Mouse (Mus musculus) embryonic facial prominence, embryonic 11.5 days (tissue): ENCODE results near the gene Gpr107. TPM values are rescaled to one million over a fixed set of nuclear protein-coding genes. Genes with fewer than 3 reads are reported as not detected.

Experiments
- ATAC-seq: fragments of 200-750 bp; cut with Nextera tagmentation; replicated peaks from 2 replicates; pipeline ENCODE4 v1.8.0; 2017; ENCODE audit warnings: low read depth; ENCODE audit not compliant: insufficient number of reproducible peaks, low FRiP score, low TSS enrichment
- DNase-seq: peaks from one replicate; pipeline ENCODE4 v3.0.0-alpha.2; 2015; ENCODE audit warnings: low spot score
- H3K27ac ChIP-seq: fragments of 300-500 bp; sonication (generic); replicated peaks from 2 replicates; pipeline ENCODE4 v1.5.1; 2014; ENCODE audit warnings: mild to moderate bottlenecking, low read depth, low read length, control low read depth
- H3K27me3 ChIP-seq: fragments of 300-500 bp; sonication (generic); 2 replicates; pipeline ENCODE4 v1.6.1; 2014; ENCODE audit warnings: mild to moderate bottlenecking, low read length, moderate library complexity, mixed read lengths; ENCODE audit not compliant: control insufficient read depth, insufficient read depth
- H3K36me3 ChIP-seq: fragments of 300-500 bp; sonication (generic); replicated peaks from 2 replicates; pipeline ENCODE4 v1.6.1; 2014; ENCODE audit warnings: low read depth, mild to moderate bottlenecking, low read length, moderate library complexity, mixed read lengths; ENCODE audit not compliant: control insufficient read depth, insufficient read depth
- H3K4me1 ChIP-seq: fragments of 300-500 bp; sonication (generic); 2 replicates; pipeline ENCODE4 v1.6.1; 2014; ENCODE audit warnings: low read length, mixed read lengths; ENCODE audit not compliant: control insufficient read depth, insufficient read depth
- H3K4me2 ChIP-seq: fragments of 300-500 bp; sonication (generic); 2 replicates; pipeline ENCODE4 v1.6.1; 2014; ENCODE audit warnings: low read depth, mild to moderate bottlenecking, control low read depth, low read length, moderate library complexity
- H3K4me3 ChIP-seq: fragments of 300-500 bp; sonication (generic); 2 replicates; pipeline ENCODE4 v1.5.1; 2014; ENCODE audit warnings: low read depth, low read length, control low read depth
- H3K9ac ChIP-seq: fragments of 300-500 bp; sonication (generic); replicated peaks from 2 replicates; pipeline ENCODE4 v1.6.1; 2014; ENCODE audit warnings: mild to moderate bottlenecking, control low read depth, low read length
- H3K9me3 ChIP-seq: fragments of 300-500 bp; sonication (generic); replicated peaks from 2 replicates; pipeline ENCODE4 v1.6.1; 2016; ENCODE audit warnings: mild to moderate bottlenecking, low read length, inconsistent platforms, mixed read lengths; ENCODE audit not compliant: control insufficient read depth
- WGBS: fragments of 180-500 bp; shearing (Covaris S2); extraction: QIAGEN DNeasy Blood & Tissue Kit; methylation state at CpG from one replicate; pipeline ENCODE4 v1.1.7; 2014; 5-methylcytosine and 5-hydroxymethylcytosine counted together
- polyA plus RNA-seq: library from polyadenylated mRNA; unstranded; fragments of >200 nt; fragmentation: Nextera tagmentation; extraction: Ambion mirVana; gene quantifications from 2 replicates; pipeline ENCODE4 v1.2.1, GENCODE M21; 2014

Gpr107 gene
- polyA plus RNA-seq, 1 experiment from 2014 or later, result 23.1 TPM

- DNase-seq (no peak), ATAC-seq (no peak)
- H3K27me3 ChIP-seq, result no peaks in the 10 kb centered on the region
- H3K4me1 ChIP-seq, result no peaks in the 10 kb centered on the region
- H3K36me3 ChIP-seq, result no peaks in the 10 kb centered on the region
- H3K9ac ChIP-seq, result no peak overlapping the region
- H3K9me3 ChIP-seq, result no peaks in the 10 kb centered on the region
- H3K27ac ChIP-seq, result no peak overlapping the region
- no peak overlapping the region for H3K4me2 ChIP-seq
- H3K4me3 ChIP-seq, result no peak overlapping the region
- 69% methylated on average over 7 of the region's 7 CpGs for WGBS
These were observed 30.9 kb upstream of the Gpr107 start for GRCm38 (mm10) chr2:31121131-31121693.

GRCm38 (mm10) chr2:31122806-31123205 lies 29.3 kb upstream of the Gpr107 start:
- no peak for DNase-seq
- H3K36me3 ChIP-seq, result no peaks in the 10 kb centered on the region

GRCm38 (mm10) chr2:31123493-31123892 lies 28.6 kb upstream of the Gpr107 start:
- Histone ChIP-seq H3K4me2 (no peak overlapping the region), H3K27ac (no peak overlapping the region), H3K36me3 (no peaks in the 10 kb centered on the region), H3K27me3 (no peaks in the 10 kb centered on the region), H3K4me1 (no peaks in the 10 kb centered on the region), H3K9me3 (no peaks in the 10 kb centered on the region), H3K4me3 (no peak overlapping the region), H3K9ac (no peak overlapping the region)
- ATAC-seq (no peak), DNase-seq (no peak)
- WGBS, result 88% methylated on average over 5 of the region's 5 CpGs

More at GRCm38 (mm10) chr2:31122806-31123205, 29.3 kb upstream of the Gpr107 start:
- Histone ChIP-seq H3K27me3 (no peaks in the 10 kb centered on the region), H3K27ac (no peak overlapping the region), H3K4me3 (no peak overlapping the region), H3K4me1 (no peaks in the 10 kb centered on the region), H3K9me3 (no peaks in the 10 kb centered on the region), H3K4me2 (no peak overlapping the region), H3K9ac (no peak overlapping the region)
- ATAC-seq, result no peak
- 92% methylated on average over 5 of the region's 5 CpGs for WGBS

- 77% methylated on average over 2 of the region's 2 CpGs for WGBS
- Histone ChIP-seq H3K4me1 (no peaks in the 10 kb centered on the region), H3K36me3 (no peaks in the 10 kb centered on the region)
These were observed 27.4 kb upstream of the Gpr107 start for GRCm38 (mm10) chr2:31124694-31125093.

GRCm38 (mm10) chr2:31125156-31125555 lies 27.0 kb upstream of the Gpr107 start:
- H3K4me3 ChIP-seq, result no peak overlapping the region
- H3K4me2 ChIP-seq, result no peak overlapping the region
- H3K4me1 ChIP-seq, result no peaks in the 10 kb centered on the region
- no peaks in the 10 kb centered on the region for H3K27me3 ChIP-seq
- H3K9ac ChIP-seq, result no peak overlapping the region
- H3K9me3 ChIP-seq, result no peaks in the 10 kb centered on the region
- no peak for DNase-seq
- 80% methylated on average over 7 of the region's 7 CpGs for WGBS
- H3K27ac ChIP-seq, result no peak overlapping the region
- ATAC-seq, result no peak
- H3K36me3 ChIP-seq, result no peaks in the 10 kb centered on the region

More at GRCm38 (mm10) chr2:31124694-31125093, 27.4 kb upstream of the Gpr107 start:
- Histone ChIP-seq H3K9me3 (no peaks in the 10 kb centered on the region), H3K27me3 (no peaks in the 10 kb centered on the region), H3K27ac (no peak overlapping the region), H3K4me2 (no peak overlapping the region), H3K4me3 (no peak overlapping the region), H3K9ac (no peak overlapping the region)
- no peak for DNase-seq
- ATAC-seq, result no peak

- no peaks in the 10 kb centered on the region for H3K4me1 ChIP-seq
- no peak overlapping the region for H3K9ac ChIP-seq
- no peak overlapping the region for H3K4me3 ChIP-seq
- H3K27me3 ChIP-seq, result no peaks in the 10 kb centered on the region
- no peak for DNase-seq
- H3K9me3 ChIP-seq, result no peaks in the 10 kb centered on the region
- ATAC-seq, result no peak
- no peaks in the 10 kb centered on the region for H3K36me3 ChIP-seq
- no peak overlapping the region for H3K27ac ChIP-seq
- no peak overlapping the region for H3K4me2 ChIP-seq
- WGBS, result 87% methylated on average over 9 of the region's 9 CpGs
These were observed 26.1 kb upstream of the Gpr107 start for GRCm38 (mm10) chr2:31126048-31126447.

GRCm38 (mm10) chr2:31127219-31127618 lies 24.9 kb upstream of the Gpr107 start:
- no peak overlapping the region for H3K4me2 ChIP-seq
- no peak for DNase-seq
- H3K4me1 ChIP-seq, result no peaks in the 10 kb centered on the region
- no peak overlapping the region for H3K27ac ChIP-seq
- ATAC-seq, result no peak
- H3K9me3 ChIP-seq, result no peaks in the 10 kb centered on the region
- H3K9ac ChIP-seq, result no peak overlapping the region
- no peaks in the 10 kb centered on the region for H3K27me3 ChIP-seq
- no peak overlapping the region for H3K4me3 ChIP-seq
- no peaks in the 10 kb centered on the region for H3K36me3 ChIP-seq
- 66% methylated on average over 7 of the region's 7 CpGs for WGBS

- Histone ChIP-seq H3K4me1 (no peaks in the 10 kb centered on the region), H3K9ac (no peak overlapping the region), H3K4me2 (no peak overlapping the region), H3K4me3 (no peak overlapping the region), H3K9me3 (no peaks in the 10 kb centered on the region), H3K27me3 (no peaks in the 10 kb centered on the region), H3K36me3 (no peaks in the 10 kb centered on the region), H3K27ac (no peak overlapping the region)
- ATAC-seq (no peak), DNase-seq (no peak)
- 67% methylated on average over 4 of the region's 4 CpGs for WGBS
These were observed 24.2 kb upstream of the Gpr107 start for GRCm38 (mm10) chr2:31127899-31128298.
